Mouse (Mus musculus) lung, postnatal 0 days (tissue): ENCODE measurements around the gene Sbk2. TPM values are rescaled to one million over a fixed set of nuclear protein-coding genes. Genes with fewer than 3 reads are reported as not detected.
"Not testable (repeated sequence)": the region's sequence is repeated elsewhere in the genome, so short reads cannot be mapped to it uniquely, and the experiment has no call there.

Source experiments
- ATAC-seq: fragments of 200-750 bp; cut with Nextera tagmentation; 2 replicates; pipeline ENCODE4 v1.8.0; 2017; ENCODE audit warnings: moderate library complexity
- DNase-seq: peaks from one replicate; pipeline ENCODE4 v3.0.0-alpha.2; 2016; ENCODE audit warnings: low spot score
- H3K27ac ChIP-seq: fragments of 300-500 bp; sonication (generic); 2 replicates; pipeline ENCODE4 v1.5.1; 2014; ENCODE audit warnings: antibody characterized with exemption, mild to moderate bottlenecking, low read length, mixed read lengths
- H3K27me3 ChIP-seq: fragments of 300-500 bp; sonication (generic); replicated peaks from 2 replicates; pipeline ENCODE4 v1.6.1; 2014; ENCODE audit warnings: low read length, mixed read lengths; ENCODE audit not compliant: insufficient read depth
- H3K36me3 ChIP-seq: fragments of 300-500 bp; sonication (generic); 2 replicates; pipeline ENCODE4 v1.6.1; 2014; ENCODE audit warnings: low read length, mixed read lengths; ENCODE audit not compliant: insufficient read depth
- H3K4me1 ChIP-seq: fragments of 300-500 bp; sonication (generic); 2 replicates; pipeline ENCODE4 v1.6.1; 2014; ENCODE audit warnings: antibody characterized with exemption, low read depth, low read length, mixed read lengths; ENCODE audit not compliant: insufficient read depth
- H3K4me2 ChIP-seq: fragments of 300-500 bp; sonication (generic); replicated peaks from 2 replicates; pipeline ENCODE4 v1.6.1; 2014; ENCODE audit warnings: low read depth, mild to moderate bottlenecking, low read length, moderate library complexity, mixed read lengths
- H3K4me3 ChIP-seq: fragments of 300-500 bp; sonication (generic); 2 replicates; pipeline ENCODE4 v1.5.1; 2014; ENCODE audit warnings: low read depth, low read length
- H3K9ac ChIP-seq: fragments of 300-500 bp; sonication (generic); replicated peaks from 2 replicates; pipeline ENCODE4 v1.6.1; 2014; ENCODE audit warnings: low read depth, mild to moderate bottlenecking
- H3K9me3 ChIP-seq: fragments of 300-500 bp; sonication (generic); 2 replicates; pipeline ENCODE4 v1.6.1; 2016; ENCODE audit warnings: low read length, mixed read lengths
- CTCF ChIP-seq: IDR thresholded peaks from 2 replicates; pipeline ENCODE4 v1.5.1; 2016; ENCODE audit warnings: antibody characterized with exemption, mild to moderate bottlenecking
- EP300 ChIP-seq: IDR thresholded peaks from 2 replicates; pipeline ENCODE4 v1.6.1; 2016; ENCODE audit warnings: antibody characterized with exemption, mild to moderate bottlenecking, control low read depth
- WGBS: fragments of 180-500 bp; shearing (Covaris S2); extraction: QIAGEN DNeasy Blood & Tissue Kit; methylation state at CpG from one replicate; pipeline ENCODE4 v1.1.7; 2014; 5-methylcytosine and 5-hydroxymethylcytosine counted together
- polyA plus RNA-seq: library from polyadenylated mRNA; unstranded; fragments of >200 nt; fragmentation: Nextera tagmentation; extraction: Ambion mirVana; gene quantifications from 2 replicates; pipeline ENCODE4 v1.2.1, GENCODE M21; 2015

Sbk2 gene
- 0.19 and 0.26 TPM in 2 replicates for polyA plus RNA-seq

GRCm38 (mm10) chr7:4964272-4964671, at the start of gene Sbk2:
Gene Sbk2 (minus strand): TSS chr7:4964406.
- H3K9me3 ChIP-seq = no peaks in the 10 kb centered on the region
- H3K27me3 ChIP-seq = no peaks in the 10 kb centered on the region
- no peaks in the 10 kb centered on the region for H3K4me1 ChIP-seq
- H3K27ac ChIP-seq = no peak within 1 kb of the TSS
- no peak within 1 kb of the TSS for H3K4me3 ChIP-seq
- H3K9ac ChIP-seq = no peak within 1 kb of the TSS
- H3K4me2 ChIP-seq = no peak within 1 kb of the TSS
- TF ChIP-seq CTCF (peak; percentile 85), EP300 (no peak)
- ATAC-seq (peak; percentile 96), DNase-seq (peak; percentile 85)
- 3% methylated on average over 10 of the region's 10 CpGs for WGBS
- no peaks in the 10 kb centered on the region for H3K36me3 ChIP-seq

GRCm38 (mm10) chr7:5012681-5013513, 48.7 kb upstream of the Sbk2 start:
- TF ChIP-seq EP300 = no peak
- no peak for TF ChIP-seq CTCF
- no peaks in the 10 kb centered on the region for H3K4me1 ChIP-seq
- H3K4me2 ChIP-seq = no peak overlapping the region; the same call in 1 of the 2 replicates
- peaks cover 30% of the 10 kb centered on the region for H3K36me3 ChIP-seq
- peak overlapping the region; percentile 40; the same call in 1 of the 2 replicates for H3K27ac ChIP-seq
- ATAC-seq (no peak), DNase-seq (peak; percentile 80)
- H3K9ac ChIP-seq = no peak overlapping the region
- H3K27me3 ChIP-seq = no peaks in the 10 kb centered on the region
- H3K9me3 ChIP-seq = no peaks in the 10 kb centered on the region
- 80% methylated on average over 27 of the region's 27 CpGs for WGBS
- H3K4me3 ChIP-seq = no peak overlapping the region

GRCm38 (mm10) chr7:5008229-5008628, 44.0 kb upstream of the Sbk2 start:
- no peaks in the 10 kb centered on the region for H3K27me3 ChIP-seq
- no peak for ATAC-seq
- 95% methylated on average over 26 of the region's 26 CpGs for WGBS
- peaks cover 33% of the 10 kb centered on the region for H3K36me3 ChIP-seq
- no peak overlapping the region for H3K4me3 ChIP-seq
- TF ChIP-seq EP300 (no peak), CTCF (peak; percentile 10; the same call in 1 of the 2 replicates)
- no peak for DNase-seq
- H3K9ac ChIP-seq = no peak overlapping the region
- no peak overlapping the region for H3K4me2 ChIP-seq
- H3K9me3 ChIP-seq = no peaks in the 10 kb centered on the region
- no peak overlapping the region for H3K27ac ChIP-seq
- H3K4me1 ChIP-seq = no peaks in the 10 kb centered on the region

- not testable (repeated sequence) for H3K4me1 ChIP-seq, H3K27me3 ChIP-seq, H3K27ac ChIP-seq, H3K4me3 ChIP-seq, H3K9ac ChIP-seq, H3K4me2 ChIP-seq, ATAC-seq, H3K9me3 ChIP-seq, H3K36me3 ChIP-seq, DNase-seq
- 69% methylated on average over 8 of the region's 8 CpGs for WGBS
Measured at GRCm38 (mm10) chr7:5002876-5003275, 38.7 kb upstream of the Sbk2 start.

GRCm38 (mm10) chr7:4999876-5000275, 35.7 kb upstream of the Sbk2 start:
- 55% methylated on average over 2 of the region's 2 CpGs for WGBS
- Histone ChIP-seq H3K4me3 (no peak overlapping the region), H3K36me3 (no peaks in the 10 kb centered on the region), H3K9ac (no peak overlapping the region), H3K4me2 (no peak overlapping the region), H3K27me3 (no peaks in the 10 kb centered on the region), H3K9me3 (no peaks in the 10 kb centered on the region), H3K27ac (no peak overlapping the region), H3K4me1 (peaks cover 9% of the 10 kb centered on the region)
- DNase-seq (peak; percentile 37), ATAC-seq (no peak)
- TF ChIP-seq EP300 (no peak), CTCF (peak; percentile 64)

GRCm38 (mm10) chr7:4996934-4997333, 32.7 kb upstream of the Sbk2 start:
- Histone ChIP-seq H3K4me1 (peaks cover 9% of the 10 kb centered on the region), H3K4me2 (no peak overlapping the region), H3K9ac (no peak overlapping the region), H3K9me3 (no peaks in the 10 kb centered on the region), H3K27ac (peak overlapping the region; percentile 81; the same call in 1 of the 2 replicates), H3K27me3 (no peaks in the 10 kb centered on the region), H3K4me3 (no peak overlapping the region), H3K36me3 (0 out of 2 replicates have a peak, but pooled peaks cover 3% of the 10 kb centered on the region)
- ATAC-seq = peak; percentile 55
- TF ChIP-seq CTCF = no peak
- TF ChIP-seq EP300 = peak; percentile 94
- WGBS = 38% methylated on average over 6 of the region's 8 CpGs
- peak; percentile 78 for DNase-seq
